Mouse (Mus musculus): ENCODE results near the gene Myh14.

DNA sequence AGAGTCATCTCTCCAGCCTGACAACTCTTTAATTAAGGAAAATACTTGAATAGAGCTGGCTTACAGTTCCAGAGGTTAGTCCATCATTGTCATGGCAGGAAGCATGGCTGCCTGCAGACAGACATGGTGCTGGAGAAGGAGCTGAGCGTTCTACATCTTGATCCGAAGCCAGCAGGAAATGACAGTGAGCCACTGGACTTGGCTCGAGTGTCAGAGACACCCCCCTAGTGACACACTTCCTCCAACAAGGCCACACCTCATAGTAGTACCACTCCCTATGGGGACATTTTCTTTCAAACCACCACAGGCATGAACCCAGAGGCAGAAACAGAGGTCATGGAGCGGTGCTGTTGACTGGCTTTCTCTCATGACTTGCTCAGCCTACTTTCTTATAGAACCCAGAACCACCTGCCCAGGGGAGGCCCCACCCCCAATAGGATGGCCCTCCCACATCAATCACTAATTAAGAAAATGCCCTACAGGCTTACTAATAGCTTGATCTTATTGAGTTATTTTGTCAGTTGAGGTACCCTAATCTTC, 86.3 kb downstream of the Myh14 start:
- TF ChIP-seq CTCF (IDR thresholded peaks at IDR 0.05; ENCODE audit: extremely low read depth, insufficient read depth, low read length) (no peak), POLR2A (IDR thresholded peaks at IDR 0.05; ENCODE audit: extremely low read depth, insufficient read depth, low read length) (no peak)

Data from cortical plate, adult 2 months (tissue).